Mouse (Mus musculus) testis, adult 2 months (tissue): ENCODE measurements around the gene Slc25a13.

ENCODE experiments used
- CTCF ChIP-seq: fragments of 200-500 bp; IDR thresholded peaks from 2 replicates; pipeline ENCODE4 v1.5.1; 2012; ENCODE audit warnings: low read depth, mild to moderate bottlenecking, inconsistent platforms, low read length, moderate library complexity; ENCODE audit not compliant: control insufficient read depth, insufficient read depth, insufficient replicate concordance
- POLR2A ChIP-seq: fragments of 200-500 bp; IDR thresholded peaks from 2 replicates; pipeline ENCODE4 v1.6.1; 2012; ENCODE audit warnings: low read depth, mild to moderate bottlenecking, inconsistent platforms, low read length, moderate library complexity; ENCODE audit not compliant: control insufficient read depth

GRCm38 (mm10) chr6:6101605-6102004 lies 115.4 kb downstream of the Slc25a13 start:
- no peak for TF ChIP-seq CTCF
- TF ChIP-seq POLR2A: no peak
